Mouse (Mus musculus) regulatory T cell (primary cell): ENCODE data around the gene Pla2g1b.

ENCODE experiments used
- in situ Hi-C: fragments of 300-600 bp; cut with MboI, MseI; formaldehyde crosslinking; loops from one replicate; pipeline ENCODE4 v1.15.1; 2025; ENCODE audit warnings: high pct_unique_total_duplicates

Pla2g1b gene

GRCm38 (mm10) chr5:115444130-115444529 lies 21.9 kb upstream of the Pla2g1b start:
- in situ Hi-C loops, result loop anchor here (5.0 kb wide), 1 partner anchor 77 kb away; no protein-coding TSS in a partner anchor

GRCm38 (mm10) chr5:115447108-115447507 lies 19.0 kb upstream of the Pla2g1b start:
- in situ Hi-C loops, result no loop called here

GRCm38 (mm10) chr5:115449247-115449646 lies 16.8 kb upstream of the Pla2g1b start:
- in situ Hi-C loops, result no loop called here

DNA sequence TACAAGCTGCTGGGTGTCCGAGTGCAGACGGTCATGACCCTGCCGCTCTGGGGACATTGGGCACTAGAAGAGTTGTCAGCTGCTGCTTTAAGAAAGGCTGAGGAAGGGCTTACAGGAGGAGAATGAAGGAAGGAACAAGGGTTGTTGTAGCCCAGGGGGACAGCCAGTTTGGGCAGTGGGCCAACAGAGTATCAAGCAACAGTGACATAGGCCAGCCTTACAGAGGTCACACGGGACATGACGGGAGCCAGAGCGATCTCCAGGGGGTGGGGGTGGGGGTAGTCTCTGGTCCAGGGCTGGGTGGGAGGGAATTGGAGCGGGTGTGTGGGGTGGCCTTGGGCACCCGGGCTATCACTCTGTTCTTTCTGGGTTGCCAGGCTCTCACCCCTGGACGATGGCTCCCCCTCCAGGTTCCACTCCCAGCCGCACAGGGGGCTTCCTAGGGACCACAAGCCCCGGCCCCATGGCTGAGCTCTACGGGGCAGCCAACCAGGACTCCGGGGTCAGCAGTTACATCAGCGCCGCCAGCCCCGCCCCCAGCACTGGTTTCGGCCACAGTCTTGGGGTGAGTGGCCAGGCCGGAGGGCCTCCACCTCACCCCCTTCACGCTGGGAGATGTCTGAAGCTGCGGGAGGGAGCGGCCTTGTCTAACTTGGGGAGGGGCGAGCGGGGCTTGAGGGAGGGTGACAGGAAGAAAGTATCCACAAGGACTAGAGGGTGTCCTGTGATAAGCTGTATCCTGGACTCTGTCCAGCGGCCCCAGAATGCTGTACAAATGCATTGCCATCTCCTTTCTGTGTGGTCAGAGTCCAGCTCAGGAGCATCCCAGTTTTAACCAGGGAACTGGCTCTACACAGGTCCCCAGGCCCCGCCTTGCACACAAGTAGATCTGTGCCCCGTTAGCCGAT lies 15.4 kb upstream of the Pla2g1b start:
- in situ Hi-C loops, result no loop called here

DNA sequence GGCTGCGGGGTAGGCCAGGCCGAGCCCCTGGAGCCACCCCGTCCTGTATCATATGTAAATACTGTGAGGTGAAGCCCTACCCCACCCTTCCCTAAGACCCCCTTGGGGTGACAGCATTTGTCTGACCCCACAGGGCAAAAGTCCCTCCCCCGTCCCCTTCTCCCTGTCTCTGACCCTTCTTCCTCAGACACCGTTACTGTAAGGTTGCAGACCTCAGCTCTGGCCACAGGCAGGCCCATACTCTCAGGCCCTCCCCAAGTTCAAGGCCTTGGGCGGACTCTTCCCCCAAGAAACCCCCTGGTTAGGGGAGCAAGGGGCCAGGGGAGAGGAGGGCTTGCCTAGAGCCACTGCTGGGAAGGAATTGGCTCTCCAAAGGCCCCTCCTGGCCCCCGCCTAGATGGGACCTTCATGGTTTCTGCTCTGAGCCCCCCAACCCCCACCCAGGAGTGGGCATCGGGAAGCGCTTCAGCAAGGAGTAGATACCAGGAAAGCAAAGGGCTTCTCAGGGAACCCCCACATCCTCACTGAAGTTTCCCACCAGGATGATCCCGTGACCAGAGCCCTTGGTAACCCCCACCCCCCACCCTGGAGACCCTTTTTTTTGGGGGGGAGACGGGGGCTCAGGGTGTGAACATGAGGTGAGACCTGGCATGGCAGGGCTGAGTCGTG lies 11.5 kb upstream of the Pla2g1b start:
- in situ Hi-C loops, result no loop called here

GRCm38 (mm10) chr5:115455838-115456237 lies 10.2 kb upstream of the Pla2g1b start:
- in situ Hi-C loops, result no loop called here

DNA sequence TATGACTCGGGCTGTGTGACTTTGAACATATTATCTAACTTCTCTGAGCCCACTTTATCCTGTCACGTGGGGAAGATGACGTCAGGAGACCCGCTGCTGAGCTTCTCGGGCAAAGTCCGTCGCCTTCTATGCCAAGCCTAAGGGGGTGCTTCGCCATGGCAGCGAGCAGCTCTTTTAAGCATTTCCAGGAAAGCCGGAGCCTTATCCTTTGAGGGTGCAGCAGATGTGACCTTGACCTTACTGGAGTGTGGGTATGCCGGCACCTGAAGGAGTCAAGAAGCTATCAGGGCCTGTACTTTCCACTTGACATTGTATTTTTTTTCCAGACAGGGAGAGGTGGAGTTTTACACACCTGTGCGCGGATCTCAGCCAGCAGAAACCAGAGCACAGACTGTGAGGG lies 7.1 kb upstream of the Pla2g1b start:
- in situ Hi-C loops, result no loop called here

- in situ Hi-C loops, result no loop called here
Measured at GRCm38 (mm10) chr5:115464408-115465115, 1.5 kb upstream of the Pla2g1b start.

- in situ Hi-C loops, result no loop called here
Measured at GRCm38 (mm10) chr5:115469791-115470190, 3.7 kb downstream of the Pla2g1b start.

DNA sequence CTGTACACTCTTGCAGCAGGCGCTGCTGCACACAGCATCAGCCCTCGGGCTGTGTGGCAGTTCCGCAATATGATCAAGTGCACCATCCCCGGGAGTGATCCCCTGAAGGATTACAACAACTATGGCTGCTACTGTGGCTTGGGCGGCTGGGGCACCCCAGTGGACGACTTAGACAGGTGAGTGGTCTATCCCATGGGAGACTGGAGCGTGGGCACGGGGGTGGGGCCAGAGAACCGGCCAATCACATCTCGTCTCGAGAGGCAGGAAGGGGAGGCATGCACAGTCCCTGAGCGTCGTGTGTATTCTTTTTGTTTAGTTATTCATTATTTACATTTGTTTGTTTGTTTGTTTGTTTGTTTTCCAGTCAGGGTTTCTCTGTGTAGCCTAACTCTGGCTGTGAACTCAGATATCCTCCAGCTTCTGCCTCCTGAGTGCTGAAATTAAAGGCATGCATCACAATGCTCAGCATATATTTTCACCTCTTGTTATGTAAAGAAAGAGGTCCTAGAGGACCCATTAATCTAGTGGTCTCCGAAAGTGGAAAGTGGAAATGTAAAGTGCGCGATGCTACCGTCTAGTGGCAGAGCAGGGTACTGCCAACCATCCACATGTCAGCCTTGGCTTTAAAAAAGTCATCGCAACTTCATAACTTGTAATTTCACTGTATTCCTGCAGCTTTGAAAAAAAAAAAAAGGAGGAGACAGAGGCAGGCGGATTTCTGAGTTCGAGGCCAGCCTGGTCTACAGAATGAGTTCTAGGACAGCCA lies 4.9 kb downstream of the Pla2g1b start:
- in situ Hi-C loops, result no loop called here

DNA sequence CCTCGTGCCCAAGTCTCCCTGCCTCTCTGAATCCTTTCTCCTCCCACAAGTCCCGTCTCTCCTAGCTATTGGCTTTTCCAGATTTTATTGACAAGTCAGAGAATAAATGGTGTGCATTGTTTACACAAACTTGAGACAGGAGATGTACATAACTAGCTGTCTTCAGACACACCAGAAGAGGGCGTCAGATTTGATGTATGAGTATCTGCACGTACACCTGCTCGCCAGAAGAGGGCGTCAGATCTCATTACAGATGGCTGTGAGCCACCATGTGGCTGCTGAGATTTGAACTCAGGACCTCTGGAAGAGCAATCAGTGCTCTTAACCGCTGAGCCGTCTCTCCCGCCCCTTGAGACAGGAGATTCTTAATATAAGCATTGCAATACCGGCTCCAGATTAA lies 7.1 kb downstream of the Pla2g1b start:
- in situ Hi-C loops, result no loop called here

GRCm38 (mm10) chr5:115474174-115474828 lies 8.2 kb downstream of the Pla2g1b start:
- in situ Hi-C loops, result no loop called here

- in situ Hi-C loops, result no loop called here
Measured at GRCm38 (mm10) chr5:115475337-115476106, 9.5 kb downstream of the Pla2g1b start.

- in situ Hi-C loops, result no loop called here
Measured at GRCm38 (mm10) chr5:115476107-115476727, 10.2 kb downstream of the Pla2g1b start.

- in situ Hi-C loops, result no loop called here
Measured at GRCm38 (mm10) chr5:115479561-115479960, 13.5 kb downstream of the Pla2g1b start.

DNA sequence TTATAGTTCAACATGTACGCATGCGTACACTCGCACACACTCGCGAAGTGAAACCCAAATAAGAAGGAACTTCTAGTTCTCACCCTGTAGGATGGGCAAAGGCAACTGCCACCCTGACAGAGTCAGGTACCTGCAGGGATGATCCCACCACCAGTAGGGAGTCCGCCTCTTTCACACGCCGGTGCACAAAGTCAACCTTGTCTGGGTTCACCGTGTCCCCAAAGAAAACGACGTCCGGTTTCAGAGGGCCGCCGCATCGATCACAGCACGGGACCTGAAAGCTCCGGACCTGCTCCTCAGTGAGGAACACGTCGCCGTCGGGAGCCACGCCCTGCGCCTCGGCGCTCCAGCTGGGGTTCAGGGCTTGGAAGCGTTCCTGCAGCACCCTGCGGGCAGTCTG lies 14.0 kb downstream of the Pla2g1b start:
- in situ Hi-C loops, result loop anchor here (10.0 kb wide), 1 partner anchor 1665 kb away; no protein-coding TSS in a partner anchor

DNA sequence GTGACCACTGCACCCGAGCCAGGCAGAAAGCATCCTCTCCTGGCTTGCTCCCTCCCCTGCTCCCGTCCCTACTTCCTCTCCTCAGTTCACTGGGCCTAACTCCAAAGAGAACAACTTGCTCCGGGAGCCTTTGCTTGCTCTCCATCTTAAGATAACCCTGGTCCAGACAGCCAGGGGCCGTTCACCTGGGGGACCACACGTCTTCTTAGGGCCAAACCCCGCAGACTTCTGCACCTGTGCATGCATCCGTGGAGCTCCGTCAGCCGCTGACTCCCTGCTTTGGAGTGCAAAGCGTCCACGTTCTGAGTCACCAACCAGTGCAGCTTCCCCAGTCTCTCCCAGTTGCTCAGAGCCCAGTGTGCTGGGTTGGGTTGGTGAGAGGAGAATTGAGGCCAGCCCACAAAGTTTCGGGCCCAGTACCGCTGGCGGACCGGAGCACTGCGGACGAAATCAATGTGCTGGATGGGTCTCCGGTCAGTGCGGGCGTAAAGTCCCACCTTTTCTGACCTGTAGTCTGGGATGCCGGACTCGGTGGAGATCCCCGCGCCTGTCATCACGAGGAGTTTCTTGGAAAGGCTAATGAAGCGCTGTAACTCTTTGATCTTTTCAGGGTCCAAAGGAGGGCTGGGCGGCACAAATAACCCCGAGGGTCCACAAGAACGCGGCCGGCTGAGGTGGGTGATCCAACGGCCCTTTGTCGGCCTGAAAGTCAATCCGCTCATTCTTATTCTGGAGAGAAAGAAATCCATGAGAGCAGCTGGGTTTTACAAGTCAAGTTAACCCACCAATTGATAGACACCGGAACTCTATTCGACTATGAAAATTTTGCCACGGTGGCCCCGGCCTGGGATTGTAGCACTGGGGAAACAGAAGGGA lies 16.6 kb downstream of the Pla2g1b start:
- in situ Hi-C loops, result loop anchor here (10.0 kb wide), 1 partner anchor 1668 kb away; no protein-coding TSS in a partner anchor

GRCm38 (mm10) chr5:115483385-115483784 lies 17.3 kb downstream of the Pla2g1b start:
- in situ Hi-C loops, result loop anchor here (10.0 kb wide), 1 partner anchor 1669 kb away; no protein-coding TSS in a partner anchor
